Mouse (Mus musculus) bone marrow macrophage, adult 2 months (primary cell): ENCODE results near the gene Cad. TPM values are rescaled to one million over a fixed set of nuclear protein-coding genes. Genes with fewer than 3 reads are reported as not detected.
A peak's percentile ranks its signal among the peaks of the same experiment; 100 is the strongest.
"Not testable (repeated sequence)": the region's sequence is repeated elsewhere in the genome, so short reads cannot be mapped to it uniquely, and the experiment has no call there.

Experiments used
- H3K27ac ChIP-seq: 2 replicates; pipeline ENCODE4 v1.5.1; 2012; ENCODE audit warnings: low read depth, low read length; ENCODE audit not compliant: insufficient read depth
- H3K4me1 ChIP-seq: 2 replicates; pipeline ENCODE4 v1.6.1; 2012; ENCODE audit warnings: low read length; ENCODE audit not compliant: control insufficient read depth, insufficient read depth
- H3K4me3 ChIP-seq: 2 replicates; pipeline ENCODE4 v1.5.1; 2012; ENCODE audit warnings: mild to moderate bottlenecking, low read length, moderate library complexity; ENCODE audit not compliant: insufficient read depth
- CTCF ChIP-seq: IDR thresholded peaks from 2 replicates; pipeline ENCODE4 v1.5.1; 2012; ENCODE audit warnings: low read depth, mild to moderate bottlenecking, low read length, moderate library complexity
- POLR2A ChIP-seq: IDR thresholded peaks from 2 replicates; pipeline ENCODE4 v1.6.1; 2012; ENCODE audit warnings: mild to moderate bottlenecking, low read depth, low read length, borderline replicate concordance
- polyA plus RNA-seq: library from polyadenylated mRNA; stranded (reverse); fragments of >200 nt; gene quantifications from 2 replicates; pipeline ENCODE4 v1.2.4, GENCODE M21; 2012; ENCODE audit not compliant: missing spikeins, insufficient read depth, insufficient read length

Cad gene
- polyA plus RNA-seq, 1 experiment = 4.2 TPM

DNA sequence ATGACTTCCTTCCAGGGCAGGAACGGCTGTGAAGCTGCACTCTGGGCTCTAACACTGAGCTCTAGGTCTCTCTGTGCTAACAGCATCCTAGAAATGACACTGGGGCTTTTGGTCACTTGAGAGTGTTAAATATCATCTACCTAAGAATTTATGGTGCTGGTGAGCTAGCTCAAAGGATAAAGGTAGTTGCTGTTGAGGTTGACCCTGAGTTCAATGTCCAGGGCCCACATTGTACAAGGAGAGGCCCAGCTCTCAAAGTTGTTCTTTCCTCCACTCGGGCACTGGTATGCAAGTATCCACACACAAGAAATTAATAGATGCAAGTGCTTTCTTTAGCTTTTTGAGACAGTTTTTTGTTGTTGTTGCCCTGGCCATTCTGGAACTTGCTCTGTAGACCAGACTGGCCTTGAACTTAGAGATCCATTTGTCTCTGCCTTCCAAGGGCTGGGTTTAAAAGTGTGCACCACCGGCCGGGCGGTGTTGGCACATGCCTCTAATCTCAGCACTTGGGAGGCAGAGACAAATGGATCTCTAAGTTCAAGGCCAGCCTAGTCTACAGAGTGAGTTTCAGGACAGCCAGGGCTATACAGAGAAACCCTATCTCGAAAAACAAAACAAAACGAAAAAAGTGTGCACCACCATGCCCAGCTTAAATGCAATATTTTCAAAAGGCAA, 16.3 kb upstream of the Cad start:
- no peak overlapping the region for H3K27ac ChIP-seq
- H3K4me3 ChIP-seq = no peak overlapping the region
- TF ChIP-seq CTCF = no peak
- TF ChIP-seq POLR2A = no peak
- H3K4me1 ChIP-seq = peaks cover 6% of the 10 kb centered on the region

DNA sequence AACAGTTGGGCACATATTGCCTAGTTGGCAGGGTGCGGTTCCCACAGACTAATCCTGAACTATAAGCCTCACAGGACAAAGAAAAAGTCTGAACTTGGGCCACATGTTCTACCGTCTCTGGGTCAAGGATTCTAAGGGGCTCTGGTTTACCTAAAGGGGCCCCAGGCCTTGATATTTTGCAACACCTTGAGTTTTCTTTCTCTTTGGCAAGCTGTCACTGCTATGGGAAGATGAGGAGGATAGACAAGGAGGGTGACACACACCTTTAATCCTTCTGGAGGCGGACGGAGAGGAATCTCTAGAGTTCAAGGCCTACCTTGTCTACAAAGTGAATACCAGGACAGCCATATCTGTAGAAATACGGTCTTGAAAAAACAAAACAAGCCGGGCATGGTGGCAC, 8.2 kb upstream of the Cad start:
- peaks cover 6% of the 10 kb centered on the region for H3K4me1 ChIP-seq
- TF ChIP-seq CTCF = no peak
- no peak for TF ChIP-seq POLR2A
- no peak overlapping the region for H3K4me3 ChIP-seq
- no peak overlapping the region for H3K27ac ChIP-seq

DNA sequence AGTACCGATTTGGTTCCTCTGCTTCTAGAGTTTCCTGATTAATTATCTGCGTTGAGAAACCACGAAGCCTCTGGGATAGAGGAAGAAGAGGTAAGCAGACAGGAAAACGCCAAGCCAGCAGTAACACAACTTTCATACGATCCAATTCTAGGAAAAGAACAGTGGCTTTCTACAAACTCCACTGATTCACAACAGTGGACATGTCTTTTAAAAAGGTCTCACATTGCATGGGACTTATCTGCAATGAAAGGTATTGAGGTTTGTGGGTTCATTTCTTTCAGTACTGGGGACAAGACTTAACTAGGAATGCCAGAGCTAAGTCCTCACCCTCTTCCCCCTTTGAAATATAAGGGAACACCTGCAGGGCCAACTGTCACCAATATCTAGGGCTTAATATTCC, 7.5 kb upstream of the Cad start:
- no peak overlapping the region for H3K27ac ChIP-seq
- peak overlapping the region; percentile 97 for H3K4me3 ChIP-seq
- H3K4me1 ChIP-seq = peaks cover 5% of the 10 kb centered on the region
- TF ChIP-seq CTCF (no peak), POLR2A (no peak)

DNA sequence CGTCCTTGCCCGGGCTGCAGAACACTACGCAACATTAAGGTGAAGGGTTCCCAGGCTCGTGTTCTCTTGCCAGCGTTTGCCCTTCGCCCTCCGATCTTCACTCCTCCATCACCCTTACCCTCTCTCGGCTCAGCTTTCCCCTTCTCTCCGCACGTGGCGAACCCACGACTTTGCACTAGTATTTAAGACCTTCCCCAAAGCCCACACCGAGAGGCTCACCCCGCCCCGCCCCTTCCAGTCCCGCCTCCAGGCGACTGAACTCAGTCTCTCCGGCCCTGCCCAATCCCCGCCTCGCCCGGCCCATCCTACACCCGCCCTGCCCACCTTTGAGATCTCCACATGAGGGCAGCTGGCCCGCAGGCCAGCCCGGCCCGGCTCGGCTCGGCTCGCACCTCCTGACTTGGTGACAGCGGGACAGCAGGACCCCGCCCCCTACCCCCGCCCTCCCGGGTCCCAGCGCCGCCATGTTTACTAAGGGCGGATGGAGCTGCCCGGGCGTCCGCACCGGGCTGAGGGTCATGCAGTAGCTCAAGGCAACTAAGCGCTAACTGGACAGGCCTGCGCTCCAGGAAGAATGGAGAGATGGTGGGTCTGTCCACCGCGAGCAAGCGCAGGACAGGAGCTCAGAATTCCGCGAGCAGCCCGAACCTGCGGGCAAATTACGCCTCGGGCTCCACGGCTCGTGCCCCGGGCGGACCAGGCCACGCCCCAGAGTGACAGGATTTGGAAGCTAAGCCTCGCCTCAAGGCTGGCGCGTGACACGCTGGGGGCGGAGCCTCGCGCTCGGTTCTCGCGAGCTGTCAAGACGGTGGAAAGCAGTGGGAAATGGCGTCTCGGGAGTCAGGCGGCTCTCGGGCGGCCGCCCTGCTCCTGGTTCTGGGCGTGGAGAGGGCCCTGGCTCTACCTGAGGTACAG, 6.5 kb upstream of the Cad start, which contains the start of gene Atraid:
Gene Atraid, plus strand, starts transcription at position 465 of the 915 bp plus-strand sequence.
- peaks cover 5% of the 10 kb centered on the region for H3K4me1 ChIP-seq
- peak within 1 kb of the TSS; percentile 97 for H3K4me3 ChIP-seq
- peak within 1 kb of the TSS; percentile 94 for H3K27ac ChIP-seq
- TF ChIP-seq POLR2A (peak; percentile 92), CTCF (no peak)

DNA sequence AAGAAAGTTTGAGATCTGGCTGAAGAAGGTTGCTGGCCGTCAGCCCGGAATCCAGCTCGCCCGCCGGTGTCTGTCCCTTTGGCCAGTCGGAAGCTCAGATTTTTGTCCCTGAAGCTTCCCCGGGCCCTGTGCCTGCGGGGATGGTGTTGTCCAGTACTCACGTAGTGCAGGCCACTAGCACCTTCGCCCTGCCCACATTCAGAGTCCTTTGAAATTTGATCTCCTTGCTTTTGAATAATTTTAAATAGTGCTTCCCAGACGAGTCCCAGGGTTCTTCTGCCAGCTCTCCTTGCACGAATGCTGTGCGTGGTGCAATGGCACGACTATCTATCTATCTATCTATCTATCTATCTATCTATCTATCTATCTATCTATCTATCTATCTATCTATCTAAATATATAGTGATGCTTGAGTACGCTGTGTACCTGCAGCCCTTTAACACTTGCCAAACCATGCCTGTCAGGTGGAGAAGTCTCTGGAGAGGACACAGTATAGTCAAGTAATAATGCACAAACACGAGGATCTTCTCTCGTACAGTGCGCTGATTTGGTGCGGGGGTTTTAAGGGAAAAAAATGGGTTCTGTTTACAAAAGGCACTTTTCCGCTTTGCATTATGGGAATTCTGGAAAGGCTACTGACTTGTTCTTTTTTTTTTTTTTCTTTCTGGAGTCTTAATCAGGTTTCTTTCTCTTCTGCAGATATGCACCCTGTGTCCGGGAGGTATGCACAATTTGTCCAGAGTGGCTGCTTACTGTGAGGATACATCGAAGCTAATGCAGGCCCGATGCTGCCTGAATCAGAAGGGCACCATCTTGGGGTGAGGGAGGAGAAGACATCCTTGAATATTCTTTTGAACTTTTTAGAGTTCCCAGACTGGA, 5.6 kb upstream of the Cad start, which contains the start of gene Slc5a6:
Gene Slc5a6, minus strand, starts transcription at position 162 of the 879 bp plus-strand sequence.
- H3K27ac ChIP-seq = peak within 1 kb of the TSS; percentile 94
- peak within 1 kb of the TSS; percentile 97 for H3K4me3 ChIP-seq
- peaks cover 7% of the 10 kb centered on the region for H3K4me1 ChIP-seq
- TF ChIP-seq CTCF (no peak), POLR2A (no peak)

DNA sequence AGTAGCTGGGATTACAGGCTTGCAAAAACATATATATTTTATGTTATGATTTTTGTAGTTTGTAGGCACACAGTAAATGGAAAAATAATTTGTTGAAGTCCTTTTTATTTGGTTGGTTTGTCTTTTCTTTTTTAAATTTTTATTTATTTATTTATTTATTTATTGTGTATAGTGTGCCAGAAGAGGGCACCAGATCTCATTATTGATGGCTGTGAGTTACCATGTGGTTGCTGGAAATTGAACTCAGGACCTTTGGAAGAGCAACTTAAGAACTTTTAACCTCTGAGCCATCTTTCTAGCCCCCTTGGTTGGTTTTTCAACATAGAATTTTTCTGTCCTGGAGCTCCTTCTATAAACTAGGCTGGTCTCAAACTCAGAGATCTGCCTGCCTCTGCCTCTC, 4.2 kb upstream of the Cad start:
- H3K4me3 ChIP-seq = no peak overlapping the region
- H3K27ac ChIP-seq = no peak overlapping the region
- H3K4me1 ChIP-seq = peaks cover 10% of the 10 kb centered on the region
- TF ChIP-seq POLR2A (no peak), CTCF (no peak)

DNA sequence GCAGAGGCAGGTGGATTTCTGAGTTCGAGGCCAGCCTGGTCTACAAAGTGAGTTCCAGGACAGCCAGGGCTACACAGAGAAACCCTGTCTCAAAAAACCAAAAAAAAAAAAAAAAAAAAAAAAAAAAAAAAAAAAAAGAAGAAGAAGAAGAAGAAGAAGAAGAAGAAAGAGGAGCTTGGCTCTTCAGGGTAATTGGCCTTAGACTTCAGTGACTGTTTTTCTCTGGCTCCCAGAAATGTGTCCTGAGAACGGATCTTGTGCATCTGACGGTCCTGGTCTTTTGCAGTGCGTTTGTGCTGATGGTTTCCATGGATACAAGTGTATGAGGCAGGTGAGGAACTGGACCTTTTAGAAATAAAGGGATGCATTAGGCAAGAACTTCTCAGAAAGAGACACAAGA, 852 bp upstream of the Cad start:
- not testable (repeated sequence) for H3K4me3 ChIP-seq, H3K4me1 ChIP-seq, H3K27ac ChIP-seq

DNA sequence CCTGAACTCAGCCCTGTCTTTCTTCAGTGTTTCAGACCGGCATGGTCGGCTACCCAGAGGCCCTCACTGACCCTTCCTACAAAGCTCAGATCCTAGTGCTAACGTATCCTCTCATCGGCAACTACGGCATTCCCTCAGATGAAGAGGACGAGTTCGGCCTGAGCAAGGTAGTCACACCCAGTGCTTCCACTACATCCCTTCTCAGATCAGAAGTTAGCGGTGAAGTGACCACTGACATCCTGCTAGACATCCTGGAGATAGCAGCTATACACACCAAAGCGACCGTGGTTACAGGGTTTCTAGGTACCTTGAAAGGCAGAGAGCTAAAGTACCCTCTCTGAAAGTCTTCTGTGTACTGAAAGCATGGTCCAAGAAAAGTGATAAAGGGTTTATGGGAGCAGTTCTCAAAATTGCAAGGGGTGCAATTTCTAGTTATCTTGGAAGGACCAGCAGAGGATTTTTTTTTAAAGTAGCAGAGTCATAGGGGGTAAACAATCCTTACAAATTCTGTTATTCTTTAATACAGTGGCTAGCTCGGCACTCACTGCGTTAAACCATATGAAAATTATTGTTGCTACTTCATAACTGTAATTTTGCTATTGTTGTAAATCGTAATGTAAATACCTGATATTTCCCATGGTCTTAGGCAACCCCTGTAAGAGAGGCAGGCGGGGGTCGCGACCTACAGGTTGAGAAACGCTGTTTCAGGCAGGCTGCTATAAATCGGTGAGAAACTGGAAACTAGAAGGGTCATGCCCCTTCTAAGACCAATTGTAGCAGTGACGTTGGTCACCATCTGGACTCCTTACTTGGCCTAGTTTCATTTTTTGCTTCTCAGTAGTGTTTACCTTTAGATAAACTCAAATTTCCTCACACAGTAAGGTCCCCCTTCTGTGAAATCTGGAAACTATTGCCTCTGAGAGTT, 898 bp downstream of the Cad start:
- H3K27ac ChIP-seq = no peak overlapping the region
- no peak for TF ChIP-seq CTCF
- TF ChIP-seq POLR2A = no peak
- peak overlapping the region; percentile 76 for H3K4me3 ChIP-seq
- H3K4me1 ChIP-seq = peaks cover 9% of the 10 kb centered on the region

DNA sequence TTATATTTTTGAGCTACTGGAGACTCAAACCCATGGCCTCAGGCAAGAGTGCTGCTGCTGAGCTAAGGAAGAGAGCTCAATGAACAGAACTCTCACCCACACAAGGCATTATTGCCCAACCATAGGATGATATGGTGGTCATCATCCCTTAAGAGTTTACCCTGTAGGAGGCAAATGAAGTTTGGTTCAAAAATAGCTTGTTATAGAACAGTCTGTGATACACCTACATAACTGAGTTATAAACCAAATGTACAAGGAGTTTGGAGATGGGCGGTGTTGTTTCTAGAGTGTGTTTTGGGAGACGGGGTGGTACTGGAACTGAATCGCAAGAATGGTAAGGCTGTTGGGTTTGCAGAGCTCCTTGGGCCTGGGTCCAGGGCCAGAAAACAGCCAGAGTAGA, 15.2 kb downstream of the Cad start:
- no peak for TF ChIP-seq POLR2A
- no peak for TF ChIP-seq CTCF
- Histone ChIP-seq H3K4me3 (no peak overlapping the region), H3K4me1 (no peaks in the 10 kb centered on the region), H3K27ac (no peak overlapping the region)
